Mouse (Mus musculus) limb, embryonic 12.5 days (tissue): ENCODE results near the gene Gm11077. TPM values are rescaled to one million over a fixed set of nuclear protein-coding genes. Genes with fewer than 3 reads are reported as not detected.

ENCODE experiments used
- ATAC-seq: fragments of 200-750 bp; cut with Nextera tagmentation; 2 replicates; pipeline ENCODE4 v1.8.0; 2017; ENCODE audit warnings: low read depth, moderate TSS enrichment; ENCODE audit not compliant: insufficient number of reproducible peaks, insufficient read depth, low FRiP score, low TSS enrichment
- H3K27ac ChIP-seq: fragments of 300-500 bp; sonication (generic); 2 replicates; pipeline ENCODE4 v1.5.1; 2016; ENCODE audit warnings: mild to moderate bottlenecking, moderate library complexity
- H3K27me3 ChIP-seq: fragments of 300-500 bp; sonication (generic); 2 replicates; pipeline ENCODE4 v1.6.1; 2016; ENCODE audit warnings: mild to moderate bottlenecking, moderate library complexity
- H3K36me3 ChIP-seq: fragments of 300-500 bp; sonication (generic); 2 replicates; pipeline ENCODE4 v1.6.1; 2016; ENCODE audit warnings: mild to moderate bottlenecking, moderate library complexity
- H3K4me1 ChIP-seq: fragments of 300-500 bp; sonication (generic); replicated peaks from 2 replicates; pipeline ENCODE4 v1.6.1; 2016
- H3K4me2 ChIP-seq: fragments of 300-500 bp; sonication (generic); 2 replicates; pipeline ENCODE4 v1.6.1; 2016; ENCODE audit warnings: mild to moderate bottlenecking, moderate library complexity
- H3K4me3 ChIP-seq: fragments of 300-500 bp; sonication (generic); replicated peaks from 2 replicates; pipeline ENCODE4 v1.5.1; 2016; ENCODE audit warnings: mild to moderate bottlenecking
- H3K9ac ChIP-seq: fragments of 300-500 bp; sonication (generic); replicated peaks from 2 replicates; pipeline ENCODE4 v1.6.1; 2016; ENCODE audit warnings: mild to moderate bottlenecking, moderate library complexity
- H3K9me3 ChIP-seq: fragments of 300-500 bp; sonication (generic); 2 replicates; pipeline ENCODE4 v1.6.1; 2016; ENCODE audit warnings: mild to moderate bottlenecking, moderate library complexity
- WGBS: fragments of 180-500 bp; shearing (Covaris S2); methylation state at CpG from one replicate; pipeline ENCODE4 v1.1.7; 2016; 5-methylcytosine and 5-hydroxymethylcytosine counted together
- polyA plus RNA-seq: library from polyadenylated mRNA; unstranded; fragments of >200 nt; fragmentation: Nextera tagmentation; extraction: Ambion mirVana; gene quantifications from 2 replicates; pipeline ENCODE4 v1.2.1, GENCODE M21; 2016

Gene Gm11077
- not detected in 2 replicates for polyA plus RNA-seq

GRCm38 (mm10) chr6:140729272-140729671, at the start of gene Gm11077:
Gene Gm11077, plus strand, starts transcription at chr6:140729284.
- H3K9ac ChIP-seq, result no peak within 1 kb of the TSS
- WGBS, result 94% methylated on average over 5 of the region's 5 CpGs
- no peak within 1 kb of the TSS for H3K27ac ChIP-seq

GRCm38 (mm10) chr6:140680713-140681112, 48.4 kb upstream of the Gm11077 start:
- H3K4me3 ChIP-seq, result no peak overlapping the region
- H3K27me3 ChIP-seq, result no peaks in the 10 kb centered on the region
- no peaks in the 10 kb centered on the region for H3K9me3 ChIP-seq
- H3K36me3 ChIP-seq, result no peaks in the 10 kb centered on the region
- H3K9ac ChIP-seq, result no peak overlapping the region
- H3K4me1 ChIP-seq, result peaks cover 47% of the 10 kb centered on the region
- no peak overlapping the region for H3K4me2 ChIP-seq
- no peak overlapping the region for H3K27ac ChIP-seq
- no peak for ATAC-seq
- WGBS, result 58% methylated on average over 7 of the region's 7 CpGs

More at GRCm38 (mm10) chr6:140729272-140729671, at the start of gene Gm11077:
- Histone ChIP-seq H3K4me3 (no peak within 1 kb of the TSS), H3K4me1 (peaks cover 4% of the 10 kb centered on the region; the same call in 1 of the 2 replicates), H3K27me3 (peaks cover 6% of the 10 kb centered on the region; the same call in 1 of the 2 replicates), H3K9me3 (no peaks in the 10 kb centered on the region), H3K4me2 (no peak within 1 kb of the TSS), H3K36me3 (no peaks in the 10 kb centered on the region)
- ATAC-seq, result no peak

DNA sequence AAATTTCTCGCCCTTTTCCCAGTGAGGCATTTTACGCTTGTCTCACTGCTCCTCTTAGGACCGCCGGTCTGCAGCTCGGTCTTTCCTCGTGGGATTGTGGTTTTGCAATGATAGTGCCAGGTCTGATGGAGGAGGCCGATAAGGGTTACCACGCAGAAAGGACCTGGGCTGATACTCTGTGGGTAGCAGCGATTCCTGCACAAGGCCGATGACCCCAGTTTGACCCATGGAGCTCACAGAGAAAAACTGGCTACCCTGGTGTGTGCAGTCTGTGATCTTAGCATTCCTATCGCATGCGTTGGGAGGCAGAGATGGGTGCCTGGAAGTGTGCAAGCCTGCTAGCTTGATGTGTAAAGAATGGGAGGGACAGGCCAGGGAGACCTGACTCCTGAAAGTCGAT, 46.3 kb upstream of the Gm11077 start:
- Histone ChIP-seq H3K36me3 (no peaks in the 10 kb centered on the region), H3K4me3 (no peak overlapping the region), H3K27ac (peak overlapping the region; percentile 77), H3K9me3 (no peaks in the 10 kb centered on the region), H3K27me3 (no peaks in the 10 kb centered on the region), H3K4me1 (peaks cover 40% of the 10 kb centered on the region), H3K4me2 (no peak overlapping the region), H3K9ac (no peak overlapping the region)
- 41% methylated on average over 13 of the region's 13 CpGs for WGBS
- no peak for ATAC-seq

GRCm38 (mm10) chr6:140684403-140684802, 44.7 kb upstream of the Gm11077 start:
- Histone ChIP-seq H3K27me3 (no peaks in the 10 kb centered on the region), H3K4me1 (peaks cover 28% of the 10 kb centered on the region), H3K4me2 (no peak overlapping the region), H3K9ac (no peak overlapping the region), H3K9me3 (no peaks in the 10 kb centered on the region), H3K4me3 (no peak overlapping the region), H3K36me3 (no peaks in the 10 kb centered on the region), H3K27ac (peak overlapping the region; percentile 35; the same call in 1 of the 2 replicates)
- 91% methylated on average over 11 of the region's 11 CpGs for WGBS
- no peak for ATAC-seq

DNA sequence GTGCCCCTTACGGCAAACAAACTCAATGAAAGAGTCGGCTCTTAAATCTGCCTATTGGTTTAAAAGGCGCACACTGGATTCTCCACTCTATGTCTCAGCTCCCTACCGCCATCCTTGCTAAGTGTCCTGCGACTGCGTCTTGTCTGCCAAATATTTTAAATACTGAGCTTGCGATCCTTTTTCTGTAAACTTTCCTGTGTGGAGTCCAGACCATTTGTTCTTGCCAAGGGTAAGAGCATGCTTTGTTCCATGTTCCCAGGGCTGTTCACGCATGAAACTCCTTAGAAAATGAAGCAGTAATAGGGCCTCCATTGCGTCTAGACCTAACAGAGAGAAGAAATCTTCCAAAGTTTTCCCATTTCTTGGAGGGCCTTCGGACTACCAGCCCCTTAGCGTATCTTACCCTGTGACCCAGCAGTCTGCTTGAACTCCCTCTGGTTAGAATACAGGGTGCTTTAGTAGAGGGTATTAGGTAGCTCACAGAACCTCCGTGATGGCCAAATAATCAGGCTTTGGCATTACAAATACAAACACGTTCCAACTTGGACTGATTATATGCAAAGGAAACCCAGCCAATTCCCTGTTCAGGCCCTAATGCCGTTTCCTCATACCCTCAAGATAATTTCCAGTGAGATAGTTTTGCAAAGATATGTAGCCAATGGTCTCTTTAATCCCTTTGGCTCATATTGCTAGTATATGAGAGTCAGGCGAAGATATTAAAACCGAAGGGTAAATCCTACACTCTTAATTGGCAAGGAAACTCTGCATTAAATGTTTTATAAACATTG, 39.3 kb upstream of the Gm11077 start:
- ATAC-seq, result no peak
- Histone ChIP-seq H3K4me3 (no peak overlapping the region), H3K27me3 (no peaks in the 10 kb centered on the region), H3K36me3 (no peaks in the 10 kb centered on the region), H3K4me2 (no peak overlapping the region), H3K9ac (no peak overlapping the region), H3K27ac (peak overlapping the region; percentile 62; the same call in 1 of the 2 replicates), H3K9me3 (no peaks in the 10 kb centered on the region), H3K4me1 (peaks cover 27% of the 10 kb centered on the region)
- 85% methylated on average over 16 of the region's 16 CpGs for WGBS

DNA sequence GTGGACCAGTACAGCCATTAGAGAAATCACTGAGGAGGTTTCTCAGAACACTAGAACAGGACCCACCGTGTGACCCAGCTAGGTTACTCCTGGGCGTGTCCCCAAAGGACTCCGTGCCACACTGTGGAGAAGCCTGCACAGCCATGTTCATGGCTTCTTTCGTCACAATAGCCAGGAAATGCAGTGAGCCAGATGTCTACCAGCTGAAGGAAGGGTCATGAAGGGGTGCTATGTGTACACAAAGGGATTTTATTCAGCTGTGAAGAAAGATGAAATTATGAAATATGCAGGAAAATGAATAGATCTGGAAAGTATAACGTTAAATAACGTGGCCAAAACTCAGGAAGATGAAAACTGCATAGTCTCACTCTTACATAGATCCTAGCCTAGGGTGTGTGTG, 36.9 kb upstream of the Gm11077 start:
- H3K4me1 ChIP-seq, result peaks cover 43% of the 10 kb centered on the region
- H3K27ac ChIP-seq, result no peak overlapping the region
- H3K9me3 ChIP-seq, result no peaks in the 10 kb centered on the region
- WGBS, result 82% methylated on average over 6 of the region's 6 CpGs
- H3K27me3 ChIP-seq, result no peaks in the 10 kb centered on the region
- no peak overlapping the region for H3K4me3 ChIP-seq
- H3K36me3 ChIP-seq, result no peaks in the 10 kb centered on the region
- no peak overlapping the region for H3K9ac ChIP-seq
- ATAC-seq, result no peak
- H3K4me2 ChIP-seq, result no peak overlapping the region

DNA sequence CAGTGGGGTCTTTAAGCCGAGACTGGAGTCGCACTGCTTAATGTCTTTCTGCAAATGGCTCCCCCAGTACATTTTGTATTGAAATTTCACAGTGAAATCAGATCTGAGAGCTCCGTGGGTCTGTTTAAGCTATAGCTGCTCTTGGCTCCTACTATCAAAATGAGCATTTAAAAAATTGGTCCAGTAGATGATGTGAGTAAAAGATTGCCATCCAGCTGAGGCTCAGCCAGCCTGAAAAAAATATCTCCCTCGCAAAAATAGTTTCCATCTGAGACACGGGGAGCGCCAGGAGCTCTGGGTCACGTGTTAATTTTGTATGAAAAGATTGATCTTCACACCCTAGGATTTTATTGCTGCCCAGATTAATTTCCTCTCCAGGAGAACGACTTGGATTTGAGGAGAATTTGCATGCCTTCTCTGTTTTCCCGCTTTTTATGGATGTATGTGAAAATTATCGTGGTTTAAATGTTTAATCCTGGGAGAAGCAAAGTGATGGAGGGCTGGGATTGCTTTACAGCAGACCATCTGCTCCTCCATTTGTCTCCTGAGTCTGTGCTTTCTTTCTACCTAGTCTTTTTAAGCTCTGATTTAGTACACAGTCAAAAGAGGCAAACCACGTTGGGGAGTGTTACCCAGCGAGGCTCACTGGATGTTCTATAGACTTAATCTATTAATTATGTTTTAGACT, 32.7 kb upstream of the Gm11077 start:
- H3K36me3 ChIP-seq, result no peaks in the 10 kb centered on the region
- WGBS, result 41% methylated on average over 12 of the region's 12 CpGs
- no peaks in the 10 kb centered on the region for H3K27me3 ChIP-seq
- ATAC-seq, result no peak
- no peaks in the 10 kb centered on the region for H3K9me3 ChIP-seq
- no peak overlapping the region for H3K4me2 ChIP-seq
- no peak overlapping the region for H3K9ac ChIP-seq
- H3K27ac ChIP-seq, result peak overlapping the region; percentile 12
- peaks cover 27% of the 10 kb centered on the region for H3K4me1 ChIP-seq
- no peak overlapping the region for H3K4me3 ChIP-seq

GRCm38 (mm10) chr6:140697994-140698393, 31.1 kb upstream of the Gm11077 start:
- H3K9me3 ChIP-seq, result no peaks in the 10 kb centered on the region
- no peak overlapping the region for H3K4me2 ChIP-seq
- no peak overlapping the region for H3K27ac ChIP-seq
- peaks cover 18% of the 10 kb centered on the region for H3K4me1 ChIP-seq
- no peaks in the 10 kb centered on the region for H3K27me3 ChIP-seq
- WGBS, result 84% methylated on average over 11 of the region's 11 CpGs
- ATAC-seq, result no peak
- no peak overlapping the region for H3K9ac ChIP-seq
- no peaks in the 10 kb centered on the region for H3K36me3 ChIP-seq
- H3K4me3 ChIP-seq, result no peak overlapping the region

GRCm38 (mm10) chr6:140698596-140698995, 30.5 kb upstream of the Gm11077 start:
- H3K9me3 ChIP-seq, result no peaks in the 10 kb centered on the region
- ATAC-seq, result no peak
- no peak overlapping the region for H3K27ac ChIP-seq
- no peak overlapping the region for H3K4me2 ChIP-seq
- H3K4me1 ChIP-seq, result peaks cover 19% of the 10 kb centered on the region
- H3K36me3 ChIP-seq, result no peaks in the 10 kb centered on the region
- 92% methylated on average over 1 of the region's 1 CpGs for WGBS
- no peak overlapping the region for H3K4me3 ChIP-seq
- H3K27me3 ChIP-seq, result no peaks in the 10 kb centered on the region
- no peak overlapping the region for H3K9ac ChIP-seq

GRCm38 (mm10) chr6:140701259-140701658, 27.8 kb upstream of the Gm11077 start:
- H3K4me1 ChIP-seq, result peaks cover 26% of the 10 kb centered on the region
- H3K36me3 ChIP-seq, result no peaks in the 10 kb centered on the region
- H3K27me3 ChIP-seq, result no peaks in the 10 kb centered on the region
- H3K9me3 ChIP-seq, result peaks cover 4% of the 10 kb centered on the region; the same call in 1 of the 2 replicates
- no peak overlapping the region for H3K4me2 ChIP-seq
- 0 out of 2 replicates have a peak overlapping the region, but pooled peaks have one; percentile 50 for H3K27ac ChIP-seq
- no peak overlapping the region for H3K9ac ChIP-seq
- WGBS, result 61% methylated on average over 6 of the region's 6 CpGs
- ATAC-seq, result no peak
- no peak overlapping the region for H3K4me3 ChIP-seq

DNA sequence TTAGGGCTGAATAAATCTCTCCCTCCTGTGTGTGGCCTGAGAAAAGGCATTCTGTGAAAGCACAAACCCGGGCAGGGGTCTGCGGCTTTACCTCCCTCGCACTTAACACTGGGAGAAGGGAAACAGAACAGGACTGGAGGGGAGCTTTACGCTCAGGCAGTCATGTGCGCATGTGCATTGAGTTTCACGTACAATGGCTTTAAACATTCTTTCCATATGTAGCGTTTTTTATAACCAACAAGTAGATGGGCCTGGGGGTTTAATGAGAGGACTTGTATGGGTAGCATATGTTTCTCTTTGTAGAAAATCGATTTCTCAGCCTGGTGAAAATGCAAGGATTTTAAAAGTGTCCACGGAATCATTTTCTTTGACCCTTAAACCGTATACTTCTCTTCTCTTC, 24.0 kb upstream of the Gm11077 start:
- Histone ChIP-seq H3K36me3 (no peaks in the 10 kb centered on the region), H3K27ac (peak overlapping the region; percentile 81), H3K4me3 (no peak overlapping the region), H3K4me2 (0 out of 2 replicates have a peak overlapping the region, but pooled peaks have one; percentile 10), H3K4me1 (peaks cover 36% of the 10 kb centered on the region), H3K9ac (no peak overlapping the region), H3K27me3 (no peaks in the 10 kb centered on the region), H3K9me3 (peaks cover 4% of the 10 kb centered on the region; the same call in 1 of the 2 replicates)
- 24% methylated on average over 10 of the region's 10 CpGs for WGBS
- peak; percentile 47; the same call in 1 of the 2 replicates for ATAC-seq
